ENCODE assay signal across 28 mouse cellular contexts in the genomic region with DNA sequence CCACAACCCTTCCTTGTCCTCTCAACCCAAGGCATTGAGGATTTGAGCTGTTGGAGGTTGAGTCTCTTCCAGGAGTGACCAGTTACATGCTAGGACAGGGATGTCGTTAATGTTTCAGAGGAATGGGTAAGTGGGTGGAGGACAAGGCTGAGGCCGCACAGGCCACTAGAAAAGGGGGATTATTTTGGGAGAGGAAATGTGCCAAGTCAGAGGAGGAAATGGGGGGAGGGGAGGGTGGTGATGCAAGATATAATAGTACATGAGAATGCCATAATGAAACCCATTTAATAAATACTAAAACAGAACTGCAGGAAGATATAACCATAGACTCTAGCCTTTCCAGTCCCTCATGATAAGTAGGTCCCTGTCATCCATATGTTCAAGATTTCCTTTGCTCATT. TPM values are rescaled to one million over a fixed set of nuclear protein-coding genes. Genes with fewer than 3 reads are reported as not detected.
DNase-seq lines count a peak whose midpoint lies in the region; ATAC-seq and TF ChIP-seq lines count a peak whose summit lies in the region.
"Had no signal": no experiment of that assay in that cellular context is flagged by ENCODE, and none has a peak within 500 bp of the region (broad histone marks: within the 10 kb centered on the region; RNA-seq: fewer than 3 reads in every experiment).

No protein-coding gene starts in this region.

- peaks cover 27% of the 10 kb centered on the region for H3K4me1 ChIP-seq in lung, embryonic 16.5 days (replicated peaks; ENCODE audit: control insufficient read depth, insufficient read depth, low read length)
- peaks cover 68% of the 10 kb centered on the region for H3K4me1 ChIP-seq in bone marrow macrophage, adult 2 months (ENCODE audit: control insufficient read depth, insufficient read depth, low read length)
- H3K4me1 ChIP-seq in intestine, embryonic 16.5 days (ENCODE audit: control insufficient read depth, insufficient read depth, low read length): peaks cover 35% of the 10 kb centered on the region

- no peaks in the 10 kb centered on the region for H3K9me3 ChIP-seq in lung, embryonic 16.5 days (ENCODE audit: control insufficient read depth, low read length)
- H3K9me3 ChIP-seq in intestine, embryonic 16.5 days (ENCODE audit: control insufficient read depth, low read length): no peaks in the 10 kb centered on the region
- H3K9me3 ChIP-seq: embryonic facial prominence, embryonic 13.5 days; forebrain, embryonic 13.5 days; heart, embryonic 13.5 days; hindbrain, embryonic 12.5 days; limb, embryonic 13.5 days; neural tube, embryonic 15.5 days had no signal

- no peak overlapping the region for H3K9ac ChIP-seq in lung, embryonic 16.5 days (ENCODE audit: low read length)
- no peak overlapping the region for H3K9ac ChIP-seq in intestine, embryonic 16.5 days (ENCODE audit: low read depth, low read length)
- H3K9ac ChIP-seq: embryonic facial prominence, embryonic 13.5 days; forebrain, embryonic 13.5 days; heart, embryonic 13.5 days; hindbrain, embryonic 12.5 days; limb, embryonic 13.5 days; liver, embryonic 14.5 days; lung, embryonic 14.5 days; neural tube, embryonic 15.5 days had no signal

- WGBS in lung, embryonic 16.5 days: 49% methylated on average over 2 of the region's 2 CpGs
- 64% methylated on average over 2 of the region's 2 CpGs for WGBS in intestine, embryonic 16.5 days

- no peak overlapping the region for H3K4me3 ChIP-seq in lung, embryonic 16.5 days (ENCODE audit: low read length)
- no peak overlapping the region for H3K4me3 ChIP-seq in bone marrow macrophage, adult 2 months (ENCODE audit: insufficient read depth, low read length)
- H3K4me3 ChIP-seq in intestine, embryonic 16.5 days (ENCODE audit: low read length): no peak overlapping the region
- H3K4me3 ChIP-seq: embryonic facial prominence, embryonic 13.5 days; forebrain, embryonic 13.5 days; heart, embryonic 13.5 days; hindbrain, embryonic 12.5 days; limb, embryonic 13.5 days; neural tube, embryonic 15.5 days had no signal

- ATAC-seq in lung, embryonic 16.5 days (ENCODE audit: low read depth): peak; percentile 43; the same call in 1 of the 2 replicates
- no peak for ATAC-seq in intestine, embryonic 16.5 days
- ATAC-seq in erythroblast, adult 5-6 weeks (replicated peaks; ENCODE audit: low FRiP score, poor library complexity, severe bottlenecking): no peak
- ATAC-seq: forebrain, embryonic 13.5 days had no signal

- no peaks in the 10 kb centered on the region for H3K36me3 ChIP-seq in lung, embryonic 16.5 days (ENCODE audit: control insufficient read depth, insufficient read depth, low read length)
- no peaks in the 10 kb centered on the region for H3K36me3 ChIP-seq in intestine, embryonic 16.5 days (ENCODE audit: control insufficient read depth, insufficient read depth, low read length)
- H3K36me3 ChIP-seq: embryonic facial prominence, embryonic 13.5 days; heart, embryonic 13.5 days; hindbrain, embryonic 12.5 days; limb, embryonic 13.5 days; neural tube, embryonic 15.5 days had no signal

- intact Hi-C loops in heart, postnatal 36 days (cut with DNase I): loop anchor here (2.0 kb wide), 1 partner anchor 15 kb away; no protein-coding TSS in a partner anchor

- no peak overlapping the region; the same call in 1 of the 2 replicates for H3K27ac ChIP-seq in lung, embryonic 16.5 days (ENCODE audit: low read length)
- H3K27ac ChIP-seq in bone marrow macrophage, adult 2 months (ENCODE audit: insufficient read depth, low read depth, low read length): peak overlapping the region; percentile 93
- H3K27ac ChIP-seq in intestine, embryonic 16.5 days (ENCODE audit: low read length): no peak overlapping the region
- H3K27ac ChIP-seq: embryonic facial prominence, embryonic 13.5 days; forebrain, embryonic 13.5 days; heart, embryonic 13.5 days; hindbrain, embryonic 12.5 days; limb, embryonic 13.5 days; liver, embryonic 14.5 days; neural tube, embryonic 15.5 days; stomach, postnatal 0 days had no signal

- no peak overlapping the region for H3K4me2 ChIP-seq in lung, embryonic 16.5 days (ENCODE audit: low read depth, low read length)
- no peak overlapping the region for H3K4me2 ChIP-seq in intestine, embryonic 16.5 days (ENCODE audit: low read depth, low read length)
- H3K4me2 ChIP-seq: embryonic facial prominence, embryonic 13.5 days; forebrain, embryonic 13.5 days; heart, embryonic 13.5 days; hindbrain, embryonic 12.5 days; limb, embryonic 13.5 days; lung, embryonic 14.5 days; midbrain, embryonic 11.5 days; neural tube, embryonic 15.5 days had no signal

- H3K27me3 ChIP-seq in lung, embryonic 16.5 days (ENCODE audit: control insufficient read depth, insufficient read depth, low read depth, low read length): no peaks in the 10 kb centered on the region
- H3K27me3 ChIP-seq in intestine, embryonic 16.5 days (replicated peaks; ENCODE audit: control insufficient read depth, insufficient read depth, low read length): no peaks in the 10 kb centered on the region
- H3K27me3 ChIP-seq: embryonic facial prominence, embryonic 13.5 days; forebrain, embryonic 13.5 days; heart, embryonic 13.5 days; hindbrain, embryonic 12.5 days; limb, embryonic 13.5 days; neural tube, embryonic 15.5 days had no signal

- TF ChIP-seq POLR2A in bone marrow macrophage, adult 2 months (IDR thresholded peaks at IDR 0.05; ENCODE audit: borderline replicate concordance, low read depth, low read length): no peak

- TF ChIP-seq CTCF in bone marrow macrophage, adult 2 months (IDR thresholded peaks at IDR 0.05; ENCODE audit: low read depth, low read length): no peak

- DNase-seq in heart, adult 11 months: peak; percentile 91
- no peak for DNase-seq in heart, postnatal 36 days
- no peak for DNase-seq in lung, postnatal 14 days
- DNase-seq: cerebellum, adult 2 months; cerebellum, postnatal 36 days; embryo, embryonic 11 days; heart, postnatal 14 days; kidney, adult 8-10 months; kidney, postnatal 25 days; lung, embryonic 14.5 days; lung, postnatal 4 days; right cerebral cortex, adult 18-20 months; thymus, adult 2 months had no signal

RNA-seq across cellular contexts. Expression of gene Susd6, which starts 19.7 kb away (rescaled TPM):
- 10 to 100 TPM; 72.2 to 76.1 TPM for total RNA-seq in heart, postnatal 36 days (2021)
- polyA plus RNA-seq in lung, embryonic 16.5 days (2015; fragmentation: Nextera tagmentation; extraction: Ambion mirVana): 21.9 and 22.8 TPM in 2 replicates
- 144 and 157 TPM in 2 replicates for polyA plus RNA-seq in bone marrow macrophage, adult 2 months (2012; ENCODE audit: insufficient read depth, insufficient read length, missing spikeins)
- 16.4 and 20.0 TPM in 2 replicates for polyA plus RNA-seq in intestine, embryonic 16.5 days (2015; fragmentation: Nextera tagmentation; extraction: Ambion mirVana)
- total RNA-seq in erythroblast, adult 5-6 weeks (2015; ENCODE audit: low replicate concordance): 16.3 and 16.7 TPM in 2 replicates
- total RNA-seq in erythroblast, adult 5-6 weeks (2017; ENCODE audit: low replicate concordance): 32.7 and 36.2 TPM in 2 replicates

RNA-seq across cellular contexts. Expression of gene Ccdc177, which starts 49.5 kb away (rescaled TPM):
- not detected for total RNA-seq in heart, postnatal 36 days (2021)
- 0.06 TPM in 1 of 2 replicates, not detected in the other for polyA plus RNA-seq in lung, embryonic 16.5 days (2015; fragmentation: Nextera tagmentation; extraction: Ambion mirVana)
- polyA plus RNA-seq in bone marrow macrophage, adult 2 months (2012; ENCODE audit: insufficient read depth, insufficient read length, missing spikeins): not detected in 2 replicates
- 0.02 and 0.09 TPM in 2 replicates for polyA plus RNA-seq in intestine, embryonic 16.5 days (2015; fragmentation: Nextera tagmentation; extraction: Ambion mirVana)
- total RNA-seq in erythroblast, adult 5-6 weeks (2015; ENCODE audit: low replicate concordance): not detected in 2 replicates
- not detected in 2 replicates for total RNA-seq in erythroblast, adult 5-6 weeks (2017; ENCODE audit: low replicate concordance)
- total RNA-seq: gastrocnemius, adult 8-10 months had no signal
- polyA plus RNA-seq: C2C12; heart, embryonic 13.5 days; liver, embryonic 14.5 days; thymus, adult 2 months had no signal
